Mouse (Mus musculus) adrenal gland, postnatal 4 days (tissue): Measurements from ENCODE around the gene Cdc42bpa. TPM values are rescaled to one million over a fixed set of nuclear protein-coding genes. Genes with fewer than 3 reads are reported as not detected.
A peak's percentile ranks its signal among the peaks of the same experiment; 100 is the strongest.

Experiments used
- DNase-seq, 2 experiments: peaks; one replicate each; pipeline ENCODE4 v3.0.0; 2021 to 2022; ENCODE audit warnings: low spot score in 2 of 2, mixed read lengths in 2 of 2
- long read RNA-seq, 2 experiments: library from polyadenylated mRNA; stranded (forward); transcript quantifications; one replicate each; pipeline ENCODE4 v2.0.0; 2021
- total RNA-seq, 2 experiments: library from RNA; stranded (reverse); gene quantifications; 2 replicates each; pipeline ENCODE4 v1.2.3; 2021

Cdc42bpa gene
- total RNA-seq = 10 to 100 TPM; 58.1 to 70.9 TPM
- long read RNA-seq, experiment 1, full-length matches to known transcripts = 1 of 4 reads
- long read RNA-seq, experiment 1, partial matches to known transcripts = 1 of 4 reads
- long read RNA-seq, experiment 1, other reads (novel, unspliced or antisense) = 2 of 4 reads
- long read RNA-seq, experiment 2, full-length matches to known transcripts = 1 of 12 reads
- long read RNA-seq, experiment 2, partial matches to known transcripts = 10 of 12 reads
- long read RNA-seq, experiment 2, other reads (novel, unspliced or antisense) = 1 of 12 reads

- peak; percentile 66 to 77 for DNase-seq
Observed at GRCm38 (mm10) chr1:179959721-179960542, at the start of gene Cdc42bpa. Gene Cdc42bpa, plus strand, starts transcription at chr1:179960472.

- DNase-seq = peak in 1 of 2 experiments; percentile 15
Observed at GRCm38 (mm10) chr1:179913471-179913870, 46.8 kb upstream of the Cdc42bpa start.

GRCm38 (mm10) chr1:179917036-179917435 is 43.2 kb upstream of the Cdc42bpa start:
- no peak for DNase-seq

DNA sequence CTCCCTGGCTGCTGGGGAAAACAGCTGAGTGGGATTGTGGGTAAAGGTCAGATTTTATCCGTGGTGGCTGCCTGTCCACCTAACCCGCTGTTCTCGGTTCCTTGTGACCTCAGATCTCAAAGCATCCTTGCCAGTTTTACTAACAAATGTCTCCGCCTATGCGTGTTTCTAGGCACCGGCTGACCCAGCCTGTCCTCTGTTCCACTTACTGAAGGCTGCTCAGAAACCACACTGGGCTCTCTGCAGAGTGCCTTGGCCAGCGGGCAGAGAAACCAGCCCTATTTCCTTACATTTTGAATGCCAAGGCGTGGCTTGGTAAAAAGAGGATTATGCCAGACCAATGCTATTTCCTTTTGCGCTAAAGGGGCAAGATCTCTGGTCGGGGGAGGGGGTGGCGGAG is 42.8 kb upstream of the Cdc42bpa start:
- DNase-seq = no peak

DNA sequence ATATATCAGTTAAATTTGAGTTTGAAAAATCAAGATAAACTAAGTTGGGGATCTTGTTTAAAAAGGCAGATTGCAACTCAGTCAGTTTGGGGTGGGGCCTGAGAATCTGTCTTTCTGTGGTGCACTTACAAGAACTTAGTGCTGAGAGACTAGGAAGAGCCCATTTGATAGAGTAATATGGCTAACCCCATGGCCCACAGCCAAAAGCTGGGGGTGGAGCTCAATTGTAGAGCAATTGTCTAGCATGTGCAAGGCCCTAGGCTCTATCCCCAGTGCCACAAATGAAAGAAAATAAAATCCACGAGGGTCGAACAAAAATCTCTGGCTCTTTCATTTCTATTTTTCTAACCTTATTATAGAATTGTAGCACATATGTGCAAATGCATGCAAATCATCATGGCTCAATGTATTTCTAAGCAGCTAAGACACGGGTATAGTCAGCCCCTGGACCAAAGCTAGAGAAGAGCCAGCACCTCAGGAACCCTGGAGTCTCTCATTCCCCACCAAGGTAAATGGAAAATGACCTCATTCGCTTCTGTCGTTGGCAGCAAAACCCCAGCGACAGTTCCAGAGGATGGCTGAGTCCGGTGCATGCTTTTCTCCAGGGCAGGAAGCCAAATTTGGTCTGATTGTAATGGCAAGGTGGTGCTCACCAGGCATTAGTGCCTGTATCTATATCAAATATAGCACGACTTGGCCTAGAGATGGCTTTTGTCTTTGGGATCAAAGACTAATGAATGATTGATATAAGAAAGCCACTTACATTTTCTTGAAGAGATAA is 40.4 kb upstream of the Cdc42bpa start:
- DNase-seq = no peak

- DNase-seq = no peak
Observed at GRCm38 (mm10) chr1:179923661-179924405, 36.4 kb upstream of the Cdc42bpa start.

- no peak for DNase-seq
Observed at GRCm38 (mm10) chr1:179926240-179926639, 34.0 kb upstream of the Cdc42bpa start.

DNA sequence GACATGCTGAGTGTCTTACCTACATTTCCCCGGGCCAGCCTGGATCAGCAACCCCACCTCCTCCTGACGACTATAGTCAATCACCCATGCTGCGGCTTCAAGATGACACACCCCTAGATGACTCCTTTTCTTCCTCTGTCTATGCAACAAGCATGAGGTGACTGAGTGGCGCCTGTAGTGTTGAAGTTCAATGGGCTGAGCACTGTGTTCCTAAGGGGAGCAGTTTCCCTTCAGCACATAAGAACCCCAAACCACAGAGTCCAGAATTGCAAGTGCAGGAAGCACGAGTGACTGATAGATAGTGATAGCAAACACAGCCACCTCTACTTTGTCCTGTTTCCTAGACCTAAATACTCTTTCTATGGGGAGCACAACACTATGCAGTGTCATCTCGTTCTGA is 33.2 kb upstream of the Cdc42bpa start:
- no peak for DNase-seq

DNA sequence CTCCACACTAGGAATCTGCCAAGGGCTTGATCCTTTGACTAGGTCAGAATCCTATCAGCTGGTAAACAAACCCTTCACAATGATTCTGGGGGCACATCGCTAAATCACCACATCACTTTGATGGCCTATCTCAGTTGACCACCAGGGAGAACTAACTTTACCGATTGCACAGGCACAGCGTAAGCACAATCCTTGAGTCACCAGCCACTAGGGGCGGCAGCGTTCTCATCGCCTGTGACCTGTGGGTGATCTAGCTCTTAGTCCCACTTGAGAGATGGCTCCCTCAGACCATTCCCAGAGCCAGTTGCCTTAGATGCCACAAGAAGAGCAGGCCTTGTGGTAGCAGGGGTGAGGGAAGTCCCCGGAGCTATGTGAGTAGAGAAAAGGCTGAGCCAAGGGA is 31.4 kb upstream of the Cdc42bpa start:
- no peak for DNase-seq

DNA sequence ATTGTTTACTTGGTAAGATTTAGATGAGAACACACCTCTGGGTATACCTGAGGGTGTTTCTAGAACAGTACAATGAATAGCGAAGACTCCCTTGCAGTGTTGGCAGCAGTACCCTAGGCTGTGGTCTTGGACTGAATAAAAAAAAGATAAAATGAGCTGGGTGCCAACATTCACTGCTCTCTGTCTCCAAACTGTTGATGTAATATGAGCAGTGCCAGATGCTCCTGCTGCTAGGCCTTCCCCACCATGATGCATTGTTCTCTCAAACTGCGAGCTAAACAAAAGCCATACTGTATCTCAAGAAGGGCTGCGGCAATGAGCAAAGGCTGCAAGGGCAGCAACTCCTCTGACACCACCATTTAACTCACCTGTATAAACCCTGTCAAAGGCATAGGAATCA is 29.0 kb upstream of the Cdc42bpa start:
- no peak for DNase-seq

- DNase-seq = no peak
Observed at GRCm38 (mm10) chr1:179934064-179934463, 26.2 kb upstream of the Cdc42bpa start.

DNA sequence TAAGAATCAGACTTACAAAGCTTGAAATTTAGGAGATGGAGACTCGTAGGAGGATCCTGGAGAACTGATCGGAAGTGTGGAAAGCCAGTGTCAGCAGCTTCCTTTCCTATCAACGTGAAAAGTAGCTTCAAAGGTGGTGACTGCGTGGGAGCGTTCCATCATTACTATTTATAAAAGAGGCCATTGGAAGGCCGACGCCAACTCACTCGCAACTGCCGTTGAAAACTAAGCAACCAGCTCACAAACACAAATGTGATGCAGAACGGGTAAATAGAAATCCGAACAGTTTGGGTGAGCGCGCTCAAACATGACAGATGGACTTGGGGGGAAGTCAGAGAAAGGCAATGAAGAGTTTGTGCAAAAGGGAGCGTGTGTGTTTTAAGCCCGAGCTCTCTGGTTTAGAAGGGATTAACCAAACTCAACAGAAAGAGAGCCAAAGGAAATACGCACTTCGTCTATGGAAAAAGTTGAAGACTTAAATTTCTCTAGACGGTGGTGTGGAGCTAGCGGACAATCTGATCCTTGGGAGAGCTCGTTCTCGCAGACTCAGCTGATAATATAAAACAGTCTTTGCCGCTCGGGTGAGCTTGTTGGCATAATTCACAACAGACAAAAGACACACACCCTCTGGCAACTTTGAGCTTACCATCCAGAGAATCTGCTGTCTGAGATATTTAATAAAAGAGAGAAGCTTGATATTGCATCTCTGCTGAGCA is 20.0 kb upstream of the Cdc42bpa start:
- no peak for DNase-seq

- no peak for DNase-seq
Observed at GRCm38 (mm10) chr1:179940787-179941352, 19.4 kb upstream of the Cdc42bpa start.

DNA sequence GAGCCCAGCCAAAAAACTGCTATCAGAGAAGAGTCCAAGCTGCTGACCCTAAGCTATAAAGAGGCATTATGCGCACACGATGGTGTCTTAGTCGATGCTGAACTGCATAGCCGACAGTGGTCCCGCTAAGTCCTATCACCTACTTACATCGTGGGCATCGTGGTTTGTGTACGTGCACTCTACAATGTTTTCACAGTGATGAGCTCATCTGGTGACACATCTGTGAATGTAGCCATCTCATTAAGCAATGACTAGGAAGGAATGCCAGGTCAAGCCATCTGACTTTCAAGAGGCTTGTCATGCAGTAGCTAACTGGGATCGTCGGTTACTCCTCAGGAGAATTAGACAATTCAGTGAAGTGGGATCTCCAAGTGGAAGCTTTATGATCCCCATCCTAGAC is 15.3 kb upstream of the Cdc42bpa start:
- no peak for DNase-seq

- DNase-seq = no peak
Observed at GRCm38 (mm10) chr1:179946616-179947015, 13.7 kb upstream of the Cdc42bpa start.

GRCm38 (mm10) chr1:179947653-179948052 is 12.6 kb upstream of the Cdc42bpa start:
- DNase-seq = no peak

- no peak for DNase-seq
Observed at GRCm38 (mm10) chr1:179951597-179951996, 8.7 kb upstream of the Cdc42bpa start.

- no peak for DNase-seq
Observed at GRCm38 (mm10) chr1:179953251-179953650, 7.0 kb upstream of the Cdc42bpa start.

DNA sequence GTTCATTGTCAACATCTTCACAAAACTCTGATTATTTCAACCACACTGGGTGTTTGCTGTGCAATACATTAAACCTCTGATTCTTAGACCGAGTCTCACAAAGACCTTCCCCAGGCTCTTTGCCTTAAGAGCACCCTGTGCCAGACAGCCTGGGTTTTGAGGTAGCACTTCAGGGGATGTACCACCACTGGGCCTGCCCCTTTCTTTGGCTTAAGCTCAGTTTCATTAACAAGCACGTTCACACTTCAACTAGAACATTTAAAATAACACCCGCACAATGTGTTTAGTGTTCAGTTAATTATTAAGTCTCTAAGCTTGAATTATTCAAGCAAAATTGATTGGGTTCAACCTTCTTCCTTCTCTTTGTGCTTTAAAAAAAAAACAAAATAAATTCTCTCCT is 2.8 kb upstream of the Cdc42bpa start:
- DNase-seq = no peak
